Mouse (Mus musculus) adrenal gland, adult 2 months (tissue): ENCODE measurements around the gene Prkd2. TPM values are rescaled to one million over a fixed set of nuclear protein-coding genes. Genes with fewer than 3 reads are reported as not detected.

Source experiments
- DNase-seq: peaks from one replicate; pipeline ENCODE4 v3.0.0; 2021
- polyA plus RNA-seq: library from polyadenylated mRNA; depleted of rRNA; stranded (reverse); fragments of >200 nt; gene quantifications from 2 replicates; pipeline ENCODE4 v1.2.3, GENCODE M21; 2012
- total RNA-seq, 2 experiments: library from RNA; stranded (reverse); gene quantifications; 2 replicates each; pipeline ENCODE4 v1.2.3; 2021

The Prkd2 gene
- total and polyA plus RNA-seq, 3 experiments = 16.0 to 39.2 (median 18.4) TPM

DNA sequence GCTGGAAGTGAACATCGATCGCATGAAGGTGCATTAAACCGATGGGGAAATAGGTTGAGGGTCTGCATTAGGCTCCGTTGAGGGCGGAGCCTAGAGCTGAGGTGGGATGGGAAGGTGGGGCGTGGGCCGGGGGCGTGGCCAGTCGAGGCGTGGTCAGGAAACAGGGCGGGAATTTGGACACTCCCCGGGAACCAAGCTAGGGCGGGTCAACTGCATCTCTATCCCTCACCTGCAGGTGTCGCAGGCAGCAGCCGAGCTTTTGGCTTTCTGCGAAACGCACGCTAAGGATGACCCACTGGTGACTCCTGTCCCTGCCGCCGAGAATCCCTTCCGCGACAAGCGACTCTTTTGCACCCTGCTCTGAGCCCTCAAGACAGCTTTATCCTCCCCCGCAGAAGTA lies 52.3 kb downstream of the Prkd2 start:
- DNase-seq = peak; percentile 85

GRCm38 (mm10) chr7:16895511-16895910 lies 52.8 kb downstream of the Prkd2 start:
- DNase-seq = no peak

GRCm38 (mm10) chr7:16900526-16900925 lies 57.8 kb downstream of the Prkd2 start:
- no peak for DNase-seq

DNA sequence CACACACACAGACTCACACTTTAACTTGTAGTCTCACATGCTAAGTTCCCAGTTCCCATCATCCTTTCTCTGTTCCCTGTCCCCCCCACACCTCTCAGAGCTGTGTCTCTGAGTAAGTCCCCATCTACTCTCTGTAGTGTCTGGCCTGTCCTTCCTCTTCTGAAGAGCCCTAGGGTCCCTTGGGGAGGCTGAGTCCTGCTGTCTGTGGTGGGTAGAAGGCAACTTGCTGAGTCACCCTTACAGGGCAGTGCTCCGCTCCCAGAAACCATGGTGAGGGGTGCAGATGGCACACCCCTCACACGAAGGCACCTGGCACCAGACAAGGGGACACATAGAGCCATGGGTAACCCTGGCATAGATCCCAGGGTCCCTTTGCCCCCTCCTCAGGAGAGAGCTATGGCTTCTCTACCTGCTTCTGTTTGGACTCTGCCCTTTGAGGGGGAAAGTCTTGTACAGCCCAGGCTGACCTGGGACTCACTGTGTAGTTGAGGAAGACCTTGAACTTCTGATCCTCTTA lies 60.8 kb downstream of the Prkd2 start:
- no peak for DNase-seq

DNA sequence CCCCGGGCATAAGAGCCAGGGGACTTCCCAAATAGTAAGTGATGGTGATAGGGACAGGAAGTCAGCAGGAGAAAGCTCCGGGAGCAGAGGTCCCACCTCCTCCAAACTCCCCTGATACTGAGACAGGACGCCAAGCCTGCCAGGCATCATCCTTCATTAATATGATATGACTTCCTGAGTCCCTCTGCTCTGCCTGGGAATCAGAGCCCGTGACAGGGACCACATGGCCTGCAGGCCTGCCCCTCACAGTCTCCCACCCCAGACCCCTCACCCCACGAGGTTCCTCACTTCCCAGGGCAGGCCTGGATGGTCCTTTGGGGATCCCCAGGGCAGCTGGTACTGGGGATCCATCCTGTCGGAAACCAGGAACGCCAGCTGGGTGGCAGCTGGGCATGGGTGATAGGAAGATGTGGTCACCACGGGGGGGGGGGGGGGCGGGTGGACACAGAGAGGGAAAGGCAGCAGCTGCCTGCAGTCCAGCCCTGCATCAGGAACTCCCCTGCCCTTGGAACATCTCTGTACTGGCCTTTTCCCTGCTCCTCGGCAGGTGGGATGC lies 61.5 kb downstream of the Prkd2 start:
- no peak for DNase-seq

- DNase-seq = peak; percentile 73
Measured at GRCm38 (mm10) chr7:16905491-16906021, 62.9 kb downstream of the Prkd2 start.

GRCm38 (mm10) chr7:16906281-16906680 lies 63.6 kb downstream of the Prkd2 start, which contains the start of gene Ptgir:
Gene Ptgir, plus strand, starts transcription at chr7:16906490.
- no peak for DNase-seq

GRCm38 (mm10) chr7:16906889-16907559 lies 64.3 kb downstream of the Prkd2 start:
- DNase-seq = no peak

DNA sequence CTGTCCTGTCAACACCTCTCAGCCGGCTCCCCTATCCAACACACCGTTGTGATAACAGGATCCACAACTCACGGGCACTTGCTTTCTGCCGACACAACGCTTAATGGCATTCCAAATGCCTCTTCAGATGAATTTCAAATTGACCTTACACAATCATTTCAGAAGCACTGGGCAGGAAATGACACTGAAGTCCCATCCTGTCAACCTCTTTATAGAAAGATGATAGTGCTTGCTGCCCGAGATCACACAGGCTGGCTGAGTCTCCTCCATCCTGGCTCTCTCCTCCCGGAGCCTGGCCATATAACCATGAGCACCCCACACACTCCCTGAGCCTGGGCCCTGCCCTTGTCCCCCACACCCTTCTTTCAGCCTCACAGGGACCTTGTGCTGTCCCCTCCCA lies 65.1 kb downstream of the Prkd2 start:
- no peak for DNase-seq

- DNase-seq = no peak
Measured at GRCm38 (mm10) chr7:16908367-16908766, 65.7 kb downstream of the Prkd2 start.

DNA sequence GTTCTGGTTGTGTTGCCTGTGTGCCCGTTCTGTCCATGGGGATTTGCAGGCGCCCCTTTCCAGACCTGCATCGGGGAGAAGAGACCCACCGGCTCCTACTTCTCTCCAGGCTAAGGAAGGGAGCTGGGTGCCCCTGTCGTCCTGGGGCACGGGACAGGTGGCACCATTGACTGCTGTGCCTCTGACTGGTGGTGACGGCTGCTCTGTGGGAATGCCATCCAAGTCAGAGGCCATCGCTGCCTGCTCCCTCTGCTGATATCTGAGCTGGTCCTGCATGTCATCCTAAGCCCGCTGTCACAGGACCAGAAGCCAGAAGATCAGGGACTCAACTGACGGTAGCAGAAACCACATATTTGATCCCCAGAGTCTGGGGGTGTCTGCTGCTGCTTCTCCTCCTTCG lies 66.2 kb downstream of the Prkd2 start:
- DNase-seq = no peak

GRCm38 (mm10) chr7:16909909-16910308 lies 67.2 kb downstream of the Prkd2 start:
- DNase-seq = no peak

DNA sequence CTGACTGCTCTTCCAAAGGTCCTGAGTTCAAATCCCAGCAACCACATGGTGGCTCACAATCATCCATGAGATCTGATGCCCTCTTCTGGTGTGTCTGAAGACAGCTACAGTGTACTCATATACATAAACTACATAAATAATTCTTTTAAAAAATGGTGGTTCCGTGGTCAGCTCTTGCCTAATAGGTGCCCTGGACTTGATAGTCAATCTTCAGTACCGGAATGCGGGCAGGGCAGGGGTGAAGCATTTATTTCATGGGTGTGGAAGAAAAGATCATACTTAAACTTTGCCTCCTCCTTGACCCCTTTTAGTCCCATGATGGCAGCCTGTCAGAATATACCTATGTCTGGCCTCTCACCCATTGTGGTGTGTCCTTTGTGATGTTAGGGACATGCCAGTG lies 69.2 kb downstream of the Prkd2 start:
- no peak for DNase-seq

GRCm38 (mm10) chr7:16912360-16912759 lies 69.7 kb downstream of the Prkd2 start:
- DNase-seq = no peak

GRCm38 (mm10) chr7:16913806-16914452 lies 71.2 kb downstream of the Prkd2 start:
- peak; percentile 75 for DNase-seq

DNA sequence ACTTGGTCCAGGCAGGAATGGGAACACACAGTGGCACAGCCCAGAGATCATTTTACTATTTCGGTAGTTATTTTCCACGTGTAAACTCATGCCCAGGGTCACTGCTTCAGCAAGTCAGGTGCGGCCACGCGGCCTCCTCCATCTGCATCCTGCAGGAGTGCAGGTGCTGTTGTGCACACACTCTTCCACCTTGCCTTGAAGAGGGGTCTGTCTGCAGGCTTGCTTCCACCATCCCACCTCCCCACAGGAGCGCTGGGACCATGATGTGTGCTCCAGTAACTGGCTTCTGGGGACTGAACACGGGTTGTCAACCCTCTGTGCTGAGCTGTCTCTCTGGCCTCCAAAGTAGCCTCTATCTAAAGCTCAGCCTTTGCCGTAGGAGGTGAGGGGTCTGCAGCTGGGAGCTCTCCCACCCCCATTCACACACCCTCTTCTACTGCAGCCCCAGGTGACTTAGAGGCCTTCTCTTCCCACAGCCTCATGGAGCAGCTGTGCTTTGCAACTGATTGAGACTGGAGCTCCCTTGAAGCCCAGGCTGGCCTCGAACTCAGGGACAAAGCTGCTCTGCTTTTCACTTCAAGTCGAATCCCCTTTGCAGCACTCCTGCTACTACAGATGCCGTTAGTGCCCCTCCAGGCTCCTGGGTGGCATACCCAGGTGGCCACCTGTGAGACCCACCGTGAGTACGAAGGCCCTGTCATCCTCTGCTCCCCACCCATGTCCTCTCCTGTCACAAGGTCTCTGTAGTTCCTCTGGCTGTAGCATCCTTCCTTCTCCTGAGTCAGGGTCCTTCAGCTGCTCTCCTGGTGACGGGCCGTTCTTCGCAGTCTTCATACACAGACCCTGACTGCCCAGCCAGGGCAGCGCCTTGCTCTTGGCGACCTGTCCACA lies 72.0 kb downstream of the Prkd2 start:
- no peak for DNase-seq

DNA sequence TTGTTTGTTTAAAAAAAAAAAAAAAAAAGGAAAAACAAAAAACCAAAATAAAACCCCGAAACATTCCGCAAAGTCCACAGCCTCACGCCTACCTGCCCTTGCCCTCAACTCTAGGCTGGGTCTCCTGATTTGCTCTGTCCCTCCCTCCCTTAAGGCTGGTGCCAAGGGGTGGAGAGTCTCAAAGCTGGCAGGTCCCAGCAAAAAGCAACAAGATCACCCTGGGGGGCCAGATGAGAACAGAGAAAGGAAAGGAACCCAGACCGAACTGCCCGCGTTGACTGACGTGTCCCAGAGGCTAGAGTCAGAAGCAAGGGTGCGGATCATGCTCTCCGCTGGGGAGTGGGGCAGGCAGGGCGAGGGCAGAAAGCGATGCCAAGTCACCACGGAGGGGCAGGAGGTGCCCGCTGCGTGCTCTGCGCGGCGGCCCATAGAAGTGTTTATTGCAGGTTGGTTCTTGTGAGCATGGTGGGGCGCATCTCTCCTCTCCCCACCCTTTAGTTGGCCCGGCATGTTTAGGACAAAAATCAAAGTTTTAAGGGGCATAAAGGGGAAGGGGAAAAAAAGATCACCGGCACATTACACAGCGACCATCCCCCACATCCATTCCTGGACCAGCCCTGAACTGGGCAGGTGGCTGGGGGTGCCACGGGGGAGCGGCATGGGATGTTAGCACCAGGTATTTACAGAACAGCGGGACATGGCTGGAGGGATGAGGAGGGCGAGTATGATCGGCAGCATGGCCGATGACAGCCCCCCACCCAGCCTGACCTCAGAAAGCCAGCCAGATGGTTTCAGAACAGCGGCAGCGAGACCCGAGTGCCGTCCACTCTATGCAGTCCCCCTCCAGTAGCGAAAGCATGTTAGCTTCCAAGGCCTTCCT lies 73.0 kb downstream of the Prkd2 start:
- no peak for DNase-seq

- DNase-seq = no peak
Measured at GRCm38 (mm10) chr7:16916342-16917265, 73.9 kb downstream of the Prkd2 start.

GRCm38 (mm10) chr7:16917447-16917846 lies 74.7 kb downstream of the Prkd2 start:
- DNase-seq = no peak

DNA sequence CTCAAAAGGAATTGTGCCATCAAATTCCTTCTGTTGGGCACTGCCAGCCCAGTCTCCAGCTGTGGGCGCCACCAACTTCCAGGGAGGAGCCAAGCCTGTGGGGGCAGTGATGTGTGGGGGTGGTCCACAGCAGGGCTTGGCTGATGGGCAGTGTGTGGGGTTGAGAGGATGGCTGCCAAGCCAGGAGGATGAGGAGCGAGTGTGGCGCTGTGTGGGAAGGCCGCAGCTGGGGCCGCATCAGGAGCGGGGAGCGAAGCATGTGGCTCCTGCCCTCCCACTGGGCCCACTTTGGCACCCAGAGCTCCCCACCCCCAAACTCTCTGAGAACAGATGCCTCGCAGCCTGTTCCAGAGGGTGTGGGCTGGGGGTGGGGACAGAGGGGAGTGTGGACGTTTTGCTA lies 75.3 kb downstream of the Prkd2 start:
- no peak for DNase-seq
